Mouse (Mus musculus): ENCODE measurements around the gene 2010111I01Rik. TPM values are rescaled to one million over a fixed set of nuclear protein-coding genes. Genes with fewer than 3 reads are reported as not detected.

The 2010111I01Rik gene
- polyA plus RNA-seq, 1 experiment from 2014 or later, result 16.3 TPM

DNA sequence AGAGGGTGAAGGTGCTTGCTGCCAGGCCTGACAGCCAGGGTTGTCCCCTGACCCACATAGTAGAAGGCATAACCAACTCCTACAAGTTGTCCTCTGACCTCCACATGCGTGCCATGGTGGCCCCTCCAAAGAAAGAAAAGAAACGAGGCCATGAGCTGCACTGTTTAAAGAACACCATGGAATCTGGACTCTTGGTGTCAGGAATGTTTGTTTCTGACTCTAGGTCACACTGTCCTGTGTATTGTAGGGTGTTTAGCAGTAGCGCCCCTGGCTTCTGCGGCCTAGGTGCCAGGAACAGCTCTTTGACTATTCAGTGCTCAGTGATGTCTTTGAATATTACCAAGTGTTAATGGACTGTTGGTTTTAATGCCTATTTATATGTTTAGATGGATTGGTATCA is 8.4 kb downstream of the 2010111I01Rik start:
- H3K4me1 ChIP-seq (ENCODE audit: control insufficient read depth, low read depth, low read length), result no peaks in the 10 kb centered on the region; the same call in 1 of the 2 replicates
- no peaks in the 10 kb centered on the region for H3K27me3 ChIP-seq (ENCODE audit: control insufficient read depth, insufficient read depth, low read depth, low read length)
- H3K4me2 ChIP-seq (ENCODE audit: low read depth, low read length), result no peak overlapping the region
- ATAC-seq (ENCODE audit: low read depth), result peak; percentile 80
- no peak overlapping the region for H3K9ac ChIP-seq (ENCODE audit: low read depth, low read length)
- H3K9me3 ChIP-seq (replicated peaks; ENCODE audit: control insufficient read depth, low read length), result no peaks in the 10 kb centered on the region
- no peak overlapping the region for H3K4me3 ChIP-seq (ENCODE audit: low read depth, low read length)
- no peaks in the 10 kb centered on the region for H3K36me3 ChIP-seq (ENCODE audit: control insufficient read depth, insufficient read depth)
- WGBS (ENCODE audit: insufficient replicate concordance), result 66% methylated on average over 4 of the region's 4 CpGs
- no peak overlapping the region for H3K27ac ChIP-seq (ENCODE audit: low read length)

DNA sequence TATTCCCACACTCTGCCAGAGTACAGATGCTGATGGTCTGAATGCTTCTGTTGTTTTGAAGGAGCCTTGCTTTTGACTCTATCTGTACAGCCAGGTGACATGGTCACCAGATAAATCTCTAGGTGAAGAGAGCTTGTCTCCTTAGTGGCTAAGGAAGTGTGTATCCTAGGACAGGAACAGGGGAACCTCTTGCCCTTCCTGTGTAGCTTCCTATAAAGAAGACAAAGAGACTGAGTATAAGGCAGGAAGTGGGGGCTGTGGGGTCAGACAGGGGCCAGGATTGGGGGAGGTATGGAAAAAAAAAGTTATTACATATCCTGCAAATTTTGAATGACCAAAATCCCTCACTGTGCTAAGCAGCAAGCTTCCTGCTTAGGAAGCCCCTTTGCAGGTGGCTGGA is 13.4 kb downstream of the 2010111I01Rik start:
- Histone ChIP-seq H3K27ac (ENCODE audit: low read length) (no peak overlapping the region), H3K4me1 (ENCODE audit: control insufficient read depth, low read depth, low read length) (no peaks in the 10 kb centered on the region), H3K4me3 (ENCODE audit: low read depth, low read length) (no peak overlapping the region), H3K27me3 (ENCODE audit: control insufficient read depth, insufficient read depth, low read depth, low read length) (no peaks in the 10 kb centered on the region), H3K9ac (ENCODE audit: low read depth, low read length) (no peak overlapping the region), H3K4me2 (ENCODE audit: low read depth, low read length) (no peak overlapping the region), H3K9me3 (replicated peaks; ENCODE audit: control insufficient read depth, low read length) (no peaks in the 10 kb centered on the region), H3K36me3 (ENCODE audit: control insufficient read depth, insufficient read depth) (no peaks in the 10 kb centered on the region)
- peak; percentile 59; the same call in 1 of the 2 replicates for ATAC-seq (ENCODE audit: low read depth)

DNA sequence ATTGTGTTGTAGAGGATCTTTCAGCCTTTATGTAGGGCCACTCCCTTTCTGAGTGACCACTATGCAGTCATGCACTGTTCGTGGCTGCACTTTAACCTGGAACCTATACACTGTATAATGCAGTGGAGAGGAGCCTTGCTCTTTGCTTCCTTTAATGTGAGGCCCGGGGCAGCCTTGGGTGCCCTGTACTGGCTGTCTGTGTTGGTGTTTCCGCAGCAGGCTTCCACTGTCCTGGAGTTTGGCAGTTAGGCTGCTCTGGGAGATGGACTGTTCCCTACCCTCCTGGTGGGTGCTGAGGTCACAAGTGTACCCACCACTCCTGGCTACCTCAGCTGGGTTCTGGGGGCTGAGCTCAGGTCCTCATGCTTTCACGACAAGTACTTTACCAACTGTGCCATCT is 14.1 kb downstream of the 2010111I01Rik start:
- no peak overlapping the region for H3K4me3 ChIP-seq (ENCODE audit: low read depth, low read length)
- no peaks in the 10 kb centered on the region for H3K9me3 ChIP-seq (replicated peaks; ENCODE audit: control insufficient read depth, low read length)
- H3K27me3 ChIP-seq (ENCODE audit: control insufficient read depth, insufficient read depth, low read depth, low read length), result no peaks in the 10 kb centered on the region
- no peaks in the 10 kb centered on the region for H3K36me3 ChIP-seq (ENCODE audit: control insufficient read depth, insufficient read depth)
- no peak overlapping the region for H3K27ac ChIP-seq (ENCODE audit: low read length)
- no peak overlapping the region for H3K9ac ChIP-seq (ENCODE audit: low read depth, low read length)
- no peaks in the 10 kb centered on the region for H3K4me1 ChIP-seq (ENCODE audit: control insufficient read depth, low read depth, low read length)
- WGBS (ENCODE audit: insufficient replicate concordance), result 41% methylated on average over 4 of the region's 4 CpGs
- no peak overlapping the region for H3K4me2 ChIP-seq (ENCODE audit: low read depth, low read length)
- ATAC-seq (ENCODE audit: low read depth), result no peak

DNA sequence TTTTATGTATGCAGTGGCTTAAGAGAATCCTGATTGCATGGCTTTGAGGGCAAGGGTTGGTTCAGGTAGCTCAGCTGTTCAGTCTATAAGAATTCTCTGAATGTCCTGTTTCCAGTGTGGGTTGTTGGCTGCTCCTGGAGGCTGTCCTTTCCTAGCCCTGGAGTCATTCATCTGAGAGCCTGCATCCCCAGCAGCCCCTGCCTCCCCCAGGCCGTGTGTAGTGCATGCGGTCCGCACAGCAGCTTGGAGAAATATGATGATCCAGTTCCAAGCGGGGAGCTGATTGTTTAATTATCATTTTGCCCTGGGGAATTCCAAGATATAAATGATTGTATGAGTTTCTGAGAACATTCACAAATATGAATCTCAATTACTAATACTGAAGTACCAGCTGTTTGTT is 14.5 kb downstream of the 2010111I01Rik start:
- Histone ChIP-seq H3K36me3 (ENCODE audit: control insufficient read depth, insufficient read depth) (no peaks in the 10 kb centered on the region), H3K4me3 (ENCODE audit: low read depth, low read length) (no peak overlapping the region), H3K9me3 (replicated peaks; ENCODE audit: control insufficient read depth, low read length) (no peaks in the 10 kb centered on the region), H3K4me2 (ENCODE audit: low read depth, low read length) (no peak overlapping the region), H3K27me3 (ENCODE audit: control insufficient read depth, insufficient read depth, low read depth, low read length) (no peaks in the 10 kb centered on the region), H3K4me1 (ENCODE audit: control insufficient read depth, low read depth, low read length) (no peaks in the 10 kb centered on the region), H3K27ac (ENCODE audit: low read length) (no peak overlapping the region), H3K9ac (ENCODE audit: low read depth, low read length) (no peak overlapping the region)
- no peak for ATAC-seq (ENCODE audit: low read depth)
- 88% methylated on average over 4 of the region's 4 CpGs for WGBS (ENCODE audit: insufficient replicate concordance)

DNA sequence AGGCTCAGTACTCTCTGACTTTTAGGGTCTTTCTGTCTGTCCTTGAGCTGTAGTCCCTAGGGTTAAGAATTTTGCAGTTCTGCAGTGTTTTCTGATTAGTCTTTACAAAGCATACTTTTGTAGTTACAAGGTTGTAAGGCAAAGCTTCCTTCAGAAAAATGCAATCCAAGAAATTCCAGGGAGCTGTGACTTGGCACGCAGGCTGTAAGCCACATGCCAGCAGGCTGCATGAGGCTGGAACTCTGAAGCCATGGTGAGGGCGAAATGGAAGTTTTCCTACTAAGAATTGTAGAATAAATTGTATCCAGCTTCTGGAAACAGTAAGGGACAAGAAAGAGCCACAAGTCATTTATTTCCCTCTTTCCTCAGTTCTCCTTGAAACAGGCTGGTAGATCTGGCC is 15.4 kb downstream of the 2010111I01Rik start:
- Histone ChIP-seq H3K9ac (ENCODE audit: low read depth, low read length) (no peak overlapping the region), H3K27me3 (ENCODE audit: control insufficient read depth, insufficient read depth, low read depth, low read length) (no peaks in the 10 kb centered on the region), H3K4me3 (ENCODE audit: low read depth, low read length) (no peak overlapping the region), H3K4me1 (ENCODE audit: control insufficient read depth, low read depth, low read length) (no peaks in the 10 kb centered on the region), H3K36me3 (ENCODE audit: control insufficient read depth, insufficient read depth) (no peaks in the 10 kb centered on the region), H3K4me2 (ENCODE audit: low read depth, low read length) (no peak overlapping the region), H3K9me3 (replicated peaks; ENCODE audit: control insufficient read depth, low read length) (no peaks in the 10 kb centered on the region), H3K27ac (ENCODE audit: low read length) (no peak overlapping the region)
- ATAC-seq (ENCODE audit: low read depth), result no peak
- WGBS (ENCODE audit: insufficient replicate concordance), result 66% methylated on average over 2 of the region's 2 CpGs

DNA sequence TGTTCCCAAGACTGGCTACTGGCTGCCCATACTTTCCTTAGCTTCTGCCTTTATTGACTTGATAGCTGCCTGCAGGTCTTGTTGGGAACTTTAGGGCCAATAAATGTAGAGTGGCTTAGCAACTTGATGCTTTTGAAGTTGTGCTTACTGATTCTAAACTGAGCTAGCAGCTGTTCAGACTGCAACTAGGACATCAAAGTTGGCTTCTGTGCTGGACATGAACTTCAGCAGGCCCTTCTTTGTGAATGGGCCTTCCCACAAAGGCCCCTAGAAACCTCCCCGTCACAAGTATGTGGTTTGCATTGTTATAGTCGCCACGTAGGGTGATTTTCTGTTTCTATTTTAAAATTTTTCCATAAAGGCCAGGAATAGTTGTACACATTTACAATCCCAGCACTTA is 19.8 kb downstream of the 2010111I01Rik start:
- Histone ChIP-seq H3K9ac (ENCODE audit: low read depth, low read length) (no peak overlapping the region), H3K9me3 (replicated peaks; ENCODE audit: control insufficient read depth, low read length) (no peaks in the 10 kb centered on the region), H3K27me3 (ENCODE audit: control insufficient read depth, insufficient read depth, low read depth, low read length) (no peaks in the 10 kb centered on the region), H3K4me1 (ENCODE audit: control insufficient read depth, low read depth, low read length) (no peaks in the 10 kb centered on the region), H3K27ac (ENCODE audit: low read length) (no peak overlapping the region), H3K4me3 (ENCODE audit: low read depth, low read length) (no peak overlapping the region), H3K36me3 (ENCODE audit: control insufficient read depth, insufficient read depth) (no peaks in the 10 kb centered on the region), H3K4me2 (ENCODE audit: low read depth, low read length) (no peak overlapping the region)
- WGBS (ENCODE audit: insufficient replicate concordance), result 67% methylated on average over 3 of the region's 3 CpGs
- no peak for ATAC-seq (ENCODE audit: low read depth)

DNA sequence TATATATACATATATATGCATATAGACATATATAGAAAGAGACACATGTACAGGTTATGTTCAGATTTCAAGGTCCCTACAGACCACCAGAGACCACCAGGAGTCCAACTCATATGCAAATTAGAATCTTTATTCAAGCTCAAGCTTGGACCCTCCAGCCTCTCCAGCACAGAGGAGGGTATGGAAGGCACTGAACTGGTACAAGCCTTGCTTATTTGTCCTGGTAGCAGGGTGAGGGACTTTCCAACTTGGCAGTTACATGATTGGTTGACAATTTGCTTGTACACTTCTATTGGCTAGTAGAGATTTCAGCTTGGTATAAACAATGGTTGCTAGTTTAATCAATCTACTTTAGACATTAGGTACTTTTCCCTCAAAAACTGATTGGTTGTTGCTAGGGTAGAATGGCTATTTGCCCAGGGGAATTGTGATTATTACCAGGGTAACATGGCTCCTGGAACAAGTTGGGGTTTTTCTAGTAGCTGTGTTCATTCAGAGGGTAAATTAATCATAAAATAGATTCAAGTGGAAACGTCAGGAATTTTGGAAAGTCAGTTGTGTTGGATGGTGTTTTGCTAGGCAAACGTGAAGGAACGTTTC is 25.3 kb downstream of the 2010111I01Rik start:
- Histone ChIP-seq H3K9ac (ENCODE audit: low read depth, low read length) (no peak overlapping the region), H3K9me3 (replicated peaks; ENCODE audit: control insufficient read depth, low read length) (no peaks in the 10 kb centered on the region), H3K27me3 (ENCODE audit: control insufficient read depth, insufficient read depth, low read depth, low read length) (no peaks in the 10 kb centered on the region), H3K4me1 (ENCODE audit: control insufficient read depth, low read depth, low read length) (no peaks in the 10 kb centered on the region), H3K27ac (ENCODE audit: low read length) (no peak overlapping the region), H3K4me2 (ENCODE audit: low read depth, low read length) (no peak overlapping the region), H3K36me3 (ENCODE audit: control insufficient read depth, insufficient read depth) (no peaks in the 10 kb centered on the region), H3K4me3 (ENCODE audit: low read depth, low read length) (no peak overlapping the region)
- 62% methylated on average over 3 of the region's 3 CpGs for WGBS (ENCODE audit: insufficient replicate concordance)
- no peak for ATAC-seq (ENCODE audit: low read depth)

DNA sequence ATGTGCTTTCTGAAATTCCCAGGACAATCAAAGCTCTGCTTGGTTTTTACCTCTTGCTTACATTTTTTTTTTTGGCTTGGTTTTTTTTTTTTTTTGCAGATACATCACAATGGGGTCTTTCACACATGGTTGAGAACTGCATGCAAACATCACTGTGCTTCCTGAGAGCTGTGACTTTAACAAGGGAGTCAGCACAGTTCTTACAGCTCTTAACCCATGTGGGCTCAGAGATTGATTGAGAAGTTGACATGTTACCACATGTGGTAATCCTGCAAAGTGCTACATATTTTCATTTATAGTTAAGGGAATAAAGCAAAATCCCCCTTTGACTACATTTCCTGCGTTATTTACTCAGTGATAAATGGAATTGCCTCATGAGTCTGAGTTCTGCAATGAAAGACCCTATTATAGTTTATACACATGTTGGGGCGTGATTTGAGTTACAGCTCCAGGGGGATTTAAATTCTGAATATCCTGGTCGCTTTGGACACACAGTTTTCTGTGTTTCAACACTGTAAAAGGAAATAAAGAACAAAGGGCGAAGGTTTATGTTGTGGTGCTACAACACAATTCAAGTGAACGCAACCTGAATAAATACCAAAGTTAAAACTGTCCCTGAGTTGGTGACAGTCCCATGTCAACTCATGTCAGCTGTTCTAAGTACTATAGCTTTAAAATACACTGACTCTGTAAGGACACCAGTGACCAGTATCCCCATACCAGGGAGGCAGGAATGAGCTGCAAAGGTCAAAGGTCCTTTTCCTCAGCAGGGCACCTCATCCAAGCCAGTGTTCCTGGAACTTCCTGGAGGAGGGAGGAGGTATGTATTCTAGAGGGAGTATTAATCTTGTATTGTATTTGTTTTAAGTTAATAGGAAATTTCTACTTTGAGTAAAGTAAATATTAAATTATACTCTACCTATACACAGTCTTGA is 29.1 kb downstream of the 2010111I01Rik start:
- no peaks in the 10 kb centered on the region for H3K36me3 ChIP-seq (ENCODE audit: control insufficient read depth, insufficient read depth)
- no peaks in the 10 kb centered on the region for H3K27me3 ChIP-seq (ENCODE audit: control insufficient read depth, insufficient read depth, low read depth, low read length)
- H3K9ac ChIP-seq (ENCODE audit: low read depth, low read length), result no peak overlapping the region
- H3K9me3 ChIP-seq (replicated peaks; ENCODE audit: control insufficient read depth, low read length), result no peaks in the 10 kb centered on the region
- H3K4me1 ChIP-seq (ENCODE audit: control insufficient read depth, low read depth, low read length), result no peaks in the 10 kb centered on the region
- ATAC-seq (ENCODE audit: low read depth), result no peak
- no peak overlapping the region for H3K4me2 ChIP-seq (ENCODE audit: low read depth, low read length)
- 70% methylated on average over 5 of the region's 5 CpGs for WGBS (ENCODE audit: insufficient replicate concordance)
- H3K4me3 ChIP-seq (ENCODE audit: low read depth, low read length), result no peak overlapping the region
- no peak overlapping the region for H3K27ac ChIP-seq (ENCODE audit: low read length)

DNA sequence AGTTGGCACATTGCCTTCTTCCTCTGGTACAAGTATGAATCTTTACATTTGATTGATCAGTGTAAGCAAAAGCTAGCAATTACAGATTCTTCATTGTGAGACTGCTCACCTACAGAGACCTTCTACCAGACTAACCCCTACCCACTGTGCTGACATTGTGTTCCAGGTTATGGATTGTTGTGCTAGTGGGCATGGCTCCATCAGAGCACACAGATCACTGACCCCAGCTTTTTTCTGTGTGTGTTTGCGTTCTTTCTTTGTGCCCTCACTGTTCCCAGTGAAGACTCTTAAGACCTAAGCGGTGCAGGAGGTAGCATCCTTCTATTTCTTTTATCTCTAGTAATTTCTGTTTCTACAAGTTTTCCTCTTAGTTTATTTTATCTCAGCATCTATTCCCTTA is 32.1 kb downstream of the 2010111I01Rik start:
- Histone ChIP-seq H3K27ac (ENCODE audit: low read length) (no peak overlapping the region), H3K9me3 (replicated peaks; ENCODE audit: control insufficient read depth, low read length) (no peaks in the 10 kb centered on the region), H3K27me3 (ENCODE audit: control insufficient read depth, insufficient read depth, low read depth, low read length) (no peaks in the 10 kb centered on the region), H3K9ac (ENCODE audit: low read depth, low read length) (no peak overlapping the region), H3K4me1 (ENCODE audit: control insufficient read depth, low read depth, low read length) (no peaks in the 10 kb centered on the region), H3K4me2 (ENCODE audit: low read depth, low read length) (no peak overlapping the region), H3K36me3 (ENCODE audit: control insufficient read depth, insufficient read depth) (no peaks in the 10 kb centered on the region), H3K4me3 (ENCODE audit: low read depth, low read length) (no peak overlapping the region)
- no peak for ATAC-seq (ENCODE audit: low read depth)
- 72% methylated on average over 2 of the region's 2 CpGs for WGBS (ENCODE audit: insufficient replicate concordance)
